Mouse (Mus musculus) erythroblast, adult 5-6 weeks (primary cell): ENCODE results near the gene Trim67. TPM values are rescaled to one million over a fixed set of nuclear protein-coding genes. Genes with fewer than 3 reads are reported as not detected.

Experiments used
- ATAC-seq: replicated peaks from 2 replicates; pipeline ENCODE4 v1.8.0; 2016; ENCODE audit warnings: moderate number of reproducible peaks, mild to moderate bottlenecking, moderate TSS enrichment, inconsistent platforms; ENCODE audit not compliant: poor library complexity, low FRiP score, severe bottlenecking
- total RNA-seq, 2 experiments: library from RNA; stranded (forward) in 1 of 2; stranded (reverse) in 1 of 2; fragments of 150-400 nt in 1 of 2; fragments of 200-764, 138-1000 nt in 1 of 2; gene quantifications; 2 replicates each; pipeline versions ENCODE4 v1.2.3 to v1.2.4; 2015 to 2017; ENCODE audit warnings: low replicate concordance in 2 of 2

The Trim67 gene
- total RNA-seq, 2 experiments from 2014 or later = not detected

GRCm38 (mm10) chr8:124867126-124867525 lies 74.2 kb downstream of the Trim67 start:
- ATAC-seq = no peak

- no peak for ATAC-seq
These were observed 76.8 kb downstream of the Trim67 start for GRCm38 (mm10) chr8:124869708-124870107.

- no peak for ATAC-seq
These were observed 78.6 kb downstream of the Trim67 start for GRCm38 (mm10) chr8:124871474-124871873.

DNA sequence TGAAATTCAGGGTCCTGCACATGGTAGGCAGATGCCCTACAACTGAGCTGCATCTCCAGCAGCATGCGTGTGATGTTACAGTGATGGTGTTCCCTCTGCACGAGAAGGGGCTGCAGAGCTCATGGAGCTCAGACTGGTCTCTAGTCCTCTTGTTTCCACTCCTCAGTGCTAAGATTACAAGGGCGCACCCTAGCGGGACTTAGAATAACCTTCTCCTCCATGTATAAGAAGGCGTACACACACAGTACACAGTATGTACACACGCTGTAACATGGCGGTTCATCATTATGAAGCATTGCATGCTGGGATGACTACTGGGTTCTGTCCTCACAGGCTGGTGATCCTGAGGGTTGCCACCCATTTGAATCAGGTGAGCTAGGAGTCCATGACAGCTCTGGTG lies 79.2 kb downstream of the Trim67 start:
- no peak for ATAC-seq

DNA sequence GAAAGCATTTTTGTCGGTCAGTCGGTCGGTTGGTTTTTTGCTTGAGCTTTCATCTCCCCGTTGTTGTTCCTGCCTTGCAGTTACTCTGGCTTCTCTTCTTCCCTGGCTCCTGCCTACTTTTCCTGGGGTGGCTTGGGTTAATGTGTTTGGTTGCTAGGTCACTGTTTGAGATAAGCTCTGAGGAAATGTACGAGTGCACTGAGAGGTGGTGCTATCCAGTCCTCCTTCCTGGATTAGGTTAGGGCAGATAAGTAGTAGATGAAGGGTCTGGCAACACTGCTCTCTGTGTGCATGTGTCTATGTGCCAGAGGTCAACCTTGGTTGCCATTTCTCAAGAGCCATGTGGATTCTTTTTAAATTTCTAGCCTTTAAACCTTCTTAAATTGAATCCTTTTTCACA lies 79.8 kb downstream of the Trim67 start:
- no peak for ATAC-seq

DNA sequence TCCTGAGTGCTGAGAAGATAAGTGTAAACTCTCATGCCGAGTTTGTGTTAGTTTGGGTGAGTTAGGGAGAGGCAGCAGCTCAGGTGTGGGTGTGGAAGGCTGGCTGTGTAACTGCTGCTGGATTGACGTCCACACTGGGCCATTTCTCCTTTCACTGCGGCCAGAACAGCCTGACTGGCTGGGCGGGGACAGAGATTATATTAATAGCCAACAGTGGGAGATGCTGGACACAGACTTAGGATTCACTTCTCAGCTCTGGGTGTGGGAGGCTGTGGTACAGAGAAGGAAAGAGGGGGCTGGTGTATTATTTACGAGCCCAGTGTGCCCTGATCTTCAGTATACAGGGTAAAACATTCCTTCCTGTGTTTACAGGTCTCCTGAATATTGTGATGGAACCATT lies 85.2 kb downstream of the Trim67 start:
- ATAC-seq = no peak

DNA sequence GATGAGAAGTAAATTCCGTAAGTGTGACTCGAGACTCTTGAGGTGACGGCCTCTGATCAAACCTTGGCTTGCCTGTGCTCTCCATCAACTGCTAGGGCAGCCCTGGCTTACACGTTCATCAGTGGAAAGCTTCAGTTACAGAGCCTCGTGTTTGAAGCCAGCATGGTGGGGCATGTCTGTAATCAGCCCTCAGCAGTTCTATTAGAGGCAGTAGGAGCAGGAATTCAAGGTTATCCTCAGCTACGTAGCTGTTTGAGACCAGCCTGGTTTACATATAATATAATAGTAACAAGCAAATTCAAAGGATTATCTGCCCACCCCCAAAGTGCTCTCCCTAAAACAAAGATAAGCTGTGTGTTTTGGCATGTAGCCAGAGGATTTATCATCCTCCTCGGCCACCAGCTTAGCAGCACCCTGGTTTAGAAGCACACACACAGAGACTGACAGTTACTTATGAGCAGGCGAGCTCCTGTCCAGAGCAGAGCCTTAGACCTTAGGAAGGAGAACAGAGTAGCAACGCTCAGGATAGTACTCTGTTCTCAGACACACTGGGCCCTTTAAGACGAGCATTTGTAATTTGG lies 86.1 kb downstream of the Trim67 start:
- peak; percentile 32 for ATAC-seq

Other genes with a start within 250 kb of the Trim67 start
- not detected in 2 replicates for gene Agt, start 223.4 kb upstream of the Trim67 start, total RNA-seq (2015; ENCODE audit: low replicate concordance)
- not detected in 2 replicates for gene Agt, start 223.4 kb upstream of the Trim67 start, total RNA-seq (2017; ENCODE audit: low replicate concordance)
- not detected in 2 replicates for gene Capn9, start 217.0 kb upstream of the Trim67 start, total RNA-seq (2015; ENCODE audit: low replicate concordance)
- not detected in 2 replicates for gene Capn9, start 217.0 kb upstream of the Trim67 start, total RNA-seq (2017; ENCODE audit: low replicate concordance)
- gene 2310022B05Rik, start 129.7 kb upstream of the Trim67 start, total RNA-seq (2015; ENCODE audit: low replicate concordance) = 16.5 and 19.0 TPM in 2 replicates
- gene 2310022B05Rik, start 129.7 kb upstream of the Trim67 start, total RNA-seq (2017; ENCODE audit: low replicate concordance) = 9.8 and 16.9 TPM in 2 replicates
- gene Ttc13, start 71.1 kb upstream of the Trim67 start, total RNA-seq (2015; ENCODE audit: low replicate concordance) = 13.1 and 15.3 TPM in 2 replicates
- gene Ttc13, start 71.1 kb upstream of the Trim67 start, total RNA-seq (2017; ENCODE audit: low replicate concordance) = 8.8 and 18.3 TPM in 2 replicates
- gene Arv1, start 71.0 kb upstream of the Trim67 start, total RNA-seq (2015; ENCODE audit: low replicate concordance) = 2.5 TPM in 1 of 2 replicates, not detected in the other
- gene Arv1, start 71.0 kb upstream of the Trim67 start, total RNA-seq (2017; ENCODE audit: low replicate concordance) = 1.1 TPM in 1 of 2 replicates, not detected in the other
- gene Fam89a, start 41.3 kb upstream of the Trim67 start, total RNA-seq (2015; ENCODE audit: low replicate concordance) = 1.3 TPM in 1 of 2 replicates, not detected in the other
- gene Fam89a, start 41.3 kb upstream of the Trim67 start, total RNA-seq (2017; ENCODE audit: low replicate concordance) = not detected in 2 replicates
- gene Gnpat, start 69.9 kb downstream of the Trim67 start, total RNA-seq (2015; ENCODE audit: low replicate concordance) = 29.7 and 35.0 TPM in 2 replicates
- 18.0 and 40.7 TPM in 2 replicates for gene Gnpat, start 69.9 kb downstream of the Trim67 start, total RNA-seq (2017; ENCODE audit: low replicate concordance)
- 5.6 and 7.1 TPM in 2 replicates for gene 2810004N23Rik, start 70.0 kb downstream of the Trim67 start, total RNA-seq (2015; ENCODE audit: low replicate concordance)
- 9.2 and 9.8 TPM in 2 replicates for gene 2810004N23Rik, start 70.0 kb downstream of the Trim67 start, total RNA-seq (2017; ENCODE audit: low replicate concordance)
- gene Exoc8, start 104.6 kb downstream of the Trim67 start, total RNA-seq (2015; ENCODE audit: low replicate concordance) = 3.3 and 4.4 TPM in 2 replicates
- gene Exoc8, start 104.6 kb downstream of the Trim67 start, total RNA-seq (2017; ENCODE audit: low replicate concordance) = 3.9 and 7.7 TPM in 2 replicates
- 2.9 and 10.2 TPM in 2 replicates for gene Sprtn, start 104.8 kb downstream of the Trim67 start, total RNA-seq (2015; ENCODE audit: low replicate concordance)
- gene Sprtn, start 104.8 kb downstream of the Trim67 start, total RNA-seq (2017; ENCODE audit: low replicate concordance) = 8.5 TPM in 2 replicates
- 2.9 and 4.8 TPM in 2 replicates for gene Egln1, start 156.2 kb downstream of the Trim67 start, total RNA-seq (2015; ENCODE audit: low replicate concordance)
- gene Egln1, start 156.2 kb downstream of the Trim67 start, total RNA-seq (2017; ENCODE audit: low replicate concordance) = 2.4 and 5.6 TPM in 2 replicates
- 20.1 and 23.4 TPM in 2 replicates for gene Tsnax, start 219.9 kb downstream of the Trim67 start, total RNA-seq (2015; ENCODE audit: low replicate concordance)
- gene Tsnax, start 219.9 kb downstream of the Trim67 start, total RNA-seq (2017; ENCODE audit: low replicate concordance) = 6.9 and 10.6 TPM in 2 replicates